Mouse (Mus musculus) adrenal gland, postnatal 4 days (tissue): ENCODE measurements at regions not wholly inside any gene's neighbourhood (a gene's known extent, or its start where the extent isn't known, plus 50 kb on each side); places are given as distances from the start of the nearest gene placed in this dataset.
A peak's percentile ranks its signal among the peaks of the same experiment; 100 is the strongest.
"Not testable (repeated sequence)": the region's sequence is repeated elsewhere in the genome, so short reads cannot be mapped to it uniquely, and the experiment has no call there.

Experiments
- DNase-seq, 2 experiments: peaks; one replicate each; pipeline ENCODE4 v3.0.0; 2021 to 2022; ENCODE audit warnings: low spot score in 2 of 2, mixed read lengths in 2 of 2

GRCm38 (mm10) chr4:101366905-101367679, 52.0 kb upstream of the Ak4 start:
- DNase-seq: no peak

DNA sequence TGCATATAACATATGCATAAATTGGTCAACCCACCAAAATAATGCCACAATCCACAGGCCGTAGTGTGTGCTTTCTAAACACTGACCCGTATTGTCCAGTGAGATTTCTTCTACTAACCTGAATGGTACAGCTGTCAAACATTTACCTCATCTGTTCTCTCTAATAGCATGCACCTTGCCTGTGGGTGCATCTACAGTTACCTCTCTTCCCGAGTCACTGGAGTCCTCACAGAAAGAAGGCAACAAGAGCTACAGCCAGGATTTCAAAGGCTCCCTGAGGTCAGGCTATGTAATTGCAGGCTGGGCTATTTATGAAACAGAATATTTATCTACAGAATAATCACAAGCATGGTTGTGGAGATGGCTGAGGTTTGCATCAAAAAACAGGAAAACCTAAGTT, 53.8 kb upstream of the Ak4 start:
- DNase-seq: no peak

- DNase-seq: no peak
Measured at GRCm38 (mm10) chr4:101364716-101365115, 54.4 kb upstream of the Ak4 start.

DNA sequence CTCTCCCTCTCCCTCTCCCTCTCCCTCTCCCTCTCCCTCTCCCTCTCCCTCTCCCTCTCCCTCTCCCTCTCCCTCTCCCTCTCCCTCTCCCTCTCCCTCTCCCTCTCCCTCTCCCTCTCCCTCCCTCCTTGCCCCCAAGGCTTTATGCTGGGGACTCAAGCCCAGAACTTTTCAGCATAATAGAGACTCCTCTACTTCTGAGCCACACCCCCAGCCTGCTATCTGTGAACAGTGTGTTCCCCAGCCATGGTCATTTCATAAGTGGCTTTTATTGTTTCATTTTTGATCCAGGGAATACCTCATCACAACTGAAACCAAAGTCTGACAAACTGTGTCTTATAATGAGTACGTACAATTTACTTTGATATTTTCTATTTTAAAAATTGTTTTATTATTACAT, 55.8 kb upstream of the Ak4 start:
- not testable (repeated sequence) for DNase-seq

DNA sequence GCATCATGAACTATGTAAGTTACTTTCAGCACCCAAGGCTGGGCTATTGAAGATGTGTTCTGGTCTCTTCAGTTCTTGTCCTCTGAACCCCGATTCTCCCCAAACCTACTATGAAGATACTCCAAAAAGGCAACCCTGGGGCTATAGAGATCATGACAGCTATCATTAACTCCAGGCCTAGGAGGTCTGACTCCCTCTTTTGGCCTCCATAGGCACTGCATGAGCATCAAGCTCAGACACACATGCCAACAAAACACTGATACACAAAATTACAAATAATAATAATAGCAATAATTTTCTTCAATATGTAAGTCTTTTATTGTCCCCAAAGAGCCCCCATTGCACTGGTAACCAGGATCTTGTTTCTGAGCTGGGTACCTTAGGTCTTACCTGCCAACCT, 57.3 kb upstream of the Ak4 start:
- no peak for DNase-seq

DNA sequence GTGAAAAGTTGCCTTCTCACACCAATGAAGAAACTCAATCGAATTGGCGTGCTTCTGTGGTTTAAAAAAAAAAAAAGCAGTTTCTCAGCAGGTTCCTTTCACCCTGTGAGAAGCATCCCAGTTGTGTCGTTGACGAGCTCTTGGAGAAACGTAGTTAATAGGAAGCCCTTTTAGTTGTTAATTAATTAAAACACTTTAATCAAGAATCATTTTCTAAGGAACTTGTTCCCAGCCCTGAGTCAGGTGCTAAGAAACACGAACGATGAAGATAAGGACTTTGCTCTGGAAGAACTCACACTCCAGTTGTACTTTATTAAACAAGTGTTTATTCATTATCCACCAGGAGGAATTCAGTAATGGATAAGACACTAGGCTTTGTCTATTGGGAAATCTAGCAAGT, 58.8 kb upstream of the Ak4 start:
- DNase-seq: no peak

DNA sequence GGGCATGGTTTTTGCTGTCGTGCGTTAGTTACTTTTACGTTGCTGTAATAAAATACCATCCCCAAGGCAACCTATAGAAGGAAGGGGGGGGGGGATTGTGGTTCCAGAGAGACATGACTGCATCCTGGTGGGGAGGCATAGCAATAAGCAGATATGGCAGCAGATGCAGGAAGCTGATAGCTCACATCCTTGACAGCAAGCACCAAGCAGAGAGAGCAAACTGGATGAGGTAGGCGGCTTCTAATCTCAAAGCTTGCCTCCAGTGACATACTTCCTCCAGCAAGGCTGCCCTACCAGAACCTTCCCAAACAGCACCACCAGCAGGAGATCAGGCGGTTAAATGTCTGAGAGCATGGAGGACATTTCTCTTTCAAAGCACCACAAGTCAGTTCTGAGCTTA, 60.0 kb upstream of the Ak4 start:
- no peak for DNase-seq

DNA sequence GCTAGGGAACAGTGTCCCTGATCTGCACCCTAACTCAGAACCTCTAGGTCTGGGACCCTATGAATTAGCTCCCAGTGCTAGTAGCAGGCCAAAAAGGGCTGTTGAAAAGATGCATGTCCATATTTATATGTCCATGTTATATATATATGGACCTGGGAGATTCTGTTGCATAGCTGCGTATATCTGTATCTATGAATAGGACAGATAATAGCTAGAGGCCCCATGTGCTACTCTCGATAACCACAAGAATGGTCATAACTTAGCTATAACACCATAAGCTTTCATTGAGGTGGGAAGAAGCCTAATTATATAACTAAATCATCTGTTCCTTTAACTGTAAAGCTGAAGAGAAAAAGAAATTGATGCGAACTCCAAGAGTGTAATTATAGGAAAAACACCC, 60.6 kb upstream of the Ak4 start:
- no peak for DNase-seq

DNA sequence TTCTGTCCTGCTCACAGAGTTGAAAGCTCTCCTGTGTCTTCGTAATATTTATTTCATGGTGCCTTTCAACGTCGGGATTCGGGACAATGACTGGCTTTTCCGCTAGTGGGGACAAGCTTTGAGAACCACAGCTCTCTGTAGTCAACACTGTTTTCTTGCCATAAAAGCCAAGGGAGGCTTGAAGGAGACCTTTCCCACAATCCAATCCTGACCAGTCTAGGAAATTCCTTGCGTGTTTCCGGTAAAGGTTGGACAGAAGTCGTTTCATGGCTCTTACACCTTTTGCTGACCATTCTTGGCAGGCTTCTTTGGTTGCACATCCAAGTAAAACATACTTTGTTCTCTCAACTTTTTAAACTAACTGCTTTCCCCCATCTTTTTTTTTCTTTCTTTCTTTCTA, 61.2 kb upstream of the Ak4 start:
- DNase-seq: no peak

DNA sequence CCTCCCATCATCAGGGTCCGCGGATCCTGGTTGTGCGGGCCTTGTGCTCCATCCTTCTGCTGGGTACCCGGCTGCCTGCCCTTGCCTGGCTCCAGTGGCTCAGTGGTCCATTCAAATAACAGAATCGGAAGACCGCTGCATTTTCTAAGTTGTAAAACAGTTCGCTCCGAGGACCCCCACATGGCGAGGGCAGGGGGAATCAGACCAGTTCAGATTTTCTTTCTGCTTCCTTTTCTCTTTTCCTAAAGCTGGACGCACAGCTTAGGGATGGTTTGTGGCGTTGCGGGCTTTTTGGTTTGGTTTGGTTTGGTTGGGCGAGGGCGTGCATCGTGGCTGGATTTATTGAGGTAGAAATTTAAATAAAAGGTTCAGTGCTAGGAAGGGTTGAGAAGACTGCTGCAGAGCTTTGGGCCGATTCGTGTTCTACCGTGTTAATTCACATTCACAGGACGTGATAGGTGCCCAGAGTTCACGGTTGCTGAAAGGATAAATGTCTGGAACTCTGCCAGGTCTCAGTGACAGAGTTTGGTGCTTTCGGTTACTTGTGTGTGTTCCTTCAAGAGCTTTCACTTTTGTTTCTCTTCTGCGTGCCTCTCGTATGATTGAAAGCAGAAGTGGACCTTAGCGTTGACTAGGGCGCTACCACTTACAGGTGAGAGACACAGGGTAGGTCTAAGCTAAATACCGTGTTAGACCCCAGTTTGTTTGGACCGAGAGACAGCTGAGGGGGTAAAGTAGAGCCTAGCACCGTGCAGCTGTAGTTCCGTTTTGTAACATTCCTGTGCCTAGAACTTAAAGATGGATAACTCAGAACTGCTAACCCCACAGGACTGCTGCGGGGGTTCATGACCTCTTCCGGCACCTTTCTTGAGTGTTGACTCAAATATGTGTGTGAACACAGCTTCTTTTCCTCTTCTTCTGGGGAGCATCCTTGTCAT, 61.9 kb upstream of the Ak4 start:
- peak; percentile 22 to 40 for DNase-seq

DNA sequence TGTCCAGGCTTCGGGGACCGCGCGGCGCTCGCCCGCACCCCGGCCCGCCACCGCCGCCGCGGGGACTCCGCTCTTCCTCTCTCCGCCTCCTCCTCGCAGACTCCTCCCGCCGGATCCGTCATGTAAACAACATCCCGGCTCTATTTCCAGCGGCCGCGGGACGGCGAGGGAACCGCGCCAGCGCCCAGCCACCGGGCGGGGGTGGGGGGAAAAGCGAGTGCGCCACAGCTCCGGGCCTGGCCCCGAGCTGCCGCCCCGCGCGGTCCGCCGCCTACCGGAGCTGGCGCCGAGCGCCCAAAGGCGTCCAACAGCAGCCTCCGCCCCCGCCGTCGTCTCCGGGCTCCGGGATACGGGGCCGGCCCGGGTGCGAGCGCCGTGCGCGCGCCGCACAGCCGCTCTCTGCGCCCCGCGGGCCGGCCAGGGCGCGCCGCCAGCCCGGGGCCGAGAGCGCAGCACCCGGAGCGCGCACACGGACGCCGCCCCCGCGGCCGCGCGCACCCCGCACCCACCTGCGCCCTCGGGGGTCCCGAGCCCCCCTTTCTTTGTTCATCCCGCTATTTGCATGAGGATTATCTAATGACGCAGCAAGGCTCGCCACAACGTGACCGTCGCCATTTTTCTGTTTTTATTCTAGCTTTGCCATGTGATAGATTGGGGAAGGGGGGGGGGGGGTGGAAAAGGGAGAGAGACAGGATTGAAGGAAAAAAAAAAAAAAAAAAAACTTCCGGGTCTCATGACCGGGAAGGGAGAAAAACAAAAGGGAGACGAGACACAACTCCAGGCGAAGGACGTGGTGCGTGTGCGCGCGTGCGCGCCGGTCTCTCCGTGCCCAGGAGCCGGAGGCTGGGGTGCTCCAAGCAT, 62.8 kb upstream of the Ak4 start:
- DNase-seq: peak; percentile 66 to 71

DNA sequence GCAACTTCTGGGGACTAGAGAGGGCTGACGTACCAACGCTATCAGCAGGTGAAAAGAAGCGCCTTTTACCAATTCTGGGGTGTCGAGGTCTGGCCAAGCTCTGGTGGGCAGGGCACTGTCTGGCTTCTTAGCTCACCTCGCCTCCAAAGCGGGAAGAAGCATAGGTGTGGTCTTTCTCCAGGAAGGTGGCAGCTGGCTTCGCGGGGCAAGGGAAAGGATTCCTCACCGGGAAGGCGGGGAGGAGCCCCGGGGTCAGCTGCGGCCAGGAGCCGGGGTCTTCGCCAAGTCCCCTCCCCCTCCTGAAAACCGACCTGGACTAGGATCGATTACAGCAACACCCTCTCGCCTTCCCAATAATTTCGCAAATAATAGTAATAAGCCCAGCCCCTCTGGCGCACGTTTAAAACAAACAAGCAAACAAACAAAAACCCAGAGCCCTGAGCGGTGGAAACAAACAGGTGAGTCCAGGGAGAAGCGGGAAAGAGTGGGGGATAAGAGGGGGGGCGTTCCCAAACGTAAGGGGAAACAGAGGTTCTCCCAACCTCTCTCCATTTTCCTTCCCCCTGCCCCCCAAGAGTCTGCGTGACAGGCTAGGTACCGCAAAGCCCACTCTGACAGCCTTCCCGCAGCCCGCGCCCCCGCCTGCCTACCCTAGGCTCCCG, 63.5 kb upstream of the Ak4 start:
- DNase-seq: no peak

GRCm38 (mm10) chr4:101354951-101355350, 64.1 kb upstream of the Ak4 start:
- no peak for DNase-seq

DNA sequence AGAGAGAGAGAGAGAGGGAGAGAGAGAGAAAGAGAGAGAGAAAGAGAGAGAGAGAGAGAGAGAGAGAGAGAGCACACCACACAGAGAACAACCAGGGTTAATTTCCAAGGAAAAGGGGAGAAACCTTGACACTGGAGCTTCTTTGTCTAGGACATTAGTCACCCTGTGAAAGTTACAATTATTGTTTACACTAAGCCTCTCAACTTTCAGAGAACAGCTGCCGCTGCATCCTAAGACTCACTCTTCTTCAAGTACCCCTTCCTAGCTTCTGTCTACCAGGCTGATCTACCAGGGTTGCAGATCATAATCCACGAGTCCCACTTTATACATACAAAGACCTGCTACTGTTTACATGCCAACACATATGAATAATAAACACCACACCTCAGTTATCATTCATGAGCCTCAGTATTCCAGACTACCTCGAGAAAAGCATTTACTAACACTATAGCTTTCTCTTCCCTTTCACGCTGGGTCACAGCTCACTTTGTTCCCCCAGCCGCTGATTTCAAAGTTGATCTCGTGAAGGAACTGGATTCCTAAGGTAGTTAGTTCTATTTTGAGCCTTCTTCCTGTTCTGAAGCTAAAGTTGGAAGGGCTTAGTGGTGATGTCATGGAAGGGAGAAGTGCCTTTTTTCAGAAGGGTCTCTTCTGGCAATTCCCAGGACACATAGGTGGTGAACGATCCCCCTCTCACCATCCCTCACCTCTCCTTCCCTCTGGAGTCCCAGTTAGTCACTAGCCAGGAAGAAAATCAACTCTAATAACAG, 64.8 kb upstream of the Ak4 start:
- DNase-seq: no peak

GRCm38 (mm10) chr4:101352178-101352577, 66.9 kb upstream of the Ak4 start:
- DNase-seq: no peak

GRCm38 (mm10) chr4:101351716-101352115, 67.4 kb upstream of the Ak4 start:
- DNase-seq: no peak

- DNase-seq: no peak
Measured at GRCm38 (mm10) chr4:101350656-101351055, 68.4 kb upstream of the Ak4 start.

DNA sequence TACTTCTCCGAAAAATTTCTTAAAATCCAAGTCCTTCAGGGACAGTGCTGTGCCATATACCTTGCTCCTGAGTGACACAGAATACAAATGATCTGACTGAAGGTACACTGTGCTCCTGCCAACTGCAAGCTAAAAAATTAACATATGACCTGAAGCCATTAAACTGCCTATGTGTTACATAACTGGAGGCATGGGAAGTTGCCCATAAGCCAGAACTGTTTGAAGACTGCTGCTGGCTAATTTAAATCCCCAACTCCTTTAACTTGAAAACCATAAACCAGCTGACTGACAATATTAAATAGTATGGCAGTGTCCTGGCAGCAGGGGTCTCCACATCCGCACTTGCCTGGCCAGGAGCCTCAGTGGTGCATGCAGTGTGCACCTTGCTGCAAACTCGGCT, 68.9 kb upstream of the Ak4 start:
- DNase-seq: no peak

GRCm38 (mm10) chr4:101349413-101349812, 69.7 kb upstream of the Ak4 start:
- DNase-seq: no peak

GRCm38 (mm10) chr4:101347309-101347708, 71.8 kb upstream of the Ak4 start:
- no peak for DNase-seq
